Mouse (Mus musculus) forebrain, embryonic 13.5 days (tissue): ENCODE results near the gene Daxx. TPM values are rescaled to one million over a fixed set of nuclear protein-coding genes. Genes with fewer than 3 reads are reported as not detected.
"Not testable (repeated sequence)": the region's sequence is repeated elsewhere in the genome, so short reads cannot be mapped to it uniquely, and the experiment has no call there.

ENCODE experiments used
- ATAC-seq: fragments of 200-750 bp; cut with Nextera tagmentation; 2 replicates; pipeline ENCODE4 v1.8.0; 2017
- H3K27ac ChIP-seq: fragments of 300-500 bp; sonication (generic); 2 replicates; pipeline ENCODE4 v1.5.1; 2015; ENCODE audit warnings: inconsistent platforms, mild to moderate bottlenecking, moderate library complexity
- H3K27me3 ChIP-seq: fragments of 300-500 bp; sonication (generic); 2 replicates; pipeline ENCODE4 v1.6.1; 2015; ENCODE audit warnings: mild to moderate bottlenecking, inconsistent platforms
- H3K36me3 ChIP-seq: fragments of 300-500 bp; sonication (generic); 2 replicates; pipeline ENCODE4 v1.6.1; 2015; ENCODE audit warnings: mild to moderate bottlenecking, inconsistent platforms; ENCODE audit not compliant: poor library complexity, severe bottlenecking
- H3K4me1 ChIP-seq: fragments of 300-500 bp; sonication (generic); 2 replicates; pipeline ENCODE4 v1.6.1; 2015; ENCODE audit warnings: inconsistent platforms
- H3K4me2 ChIP-seq: fragments of 300-500 bp; sonication (generic); 2 replicates; pipeline ENCODE4 v1.6.1; 2015; ENCODE audit warnings: inconsistent platforms, mild to moderate bottlenecking, moderate library complexity
- H3K4me3 ChIP-seq: fragments of 300-500 bp; sonication (generic); 2 replicates; pipeline ENCODE4 v1.5.1; 2015; ENCODE audit warnings: mild to moderate bottlenecking, inconsistent platforms
- H3K9ac ChIP-seq: fragments of 300-500 bp; sonication (generic); 2 replicates; pipeline ENCODE4 v1.6.1; 2015; ENCODE audit warnings: mild to moderate bottlenecking, inconsistent platforms
- H3K9me3 ChIP-seq: fragments of 300-500 bp; sonication (generic); replicated peaks from 2 replicates; pipeline ENCODE4 v1.6.1; 2016; ENCODE audit warnings: inconsistent platforms
- WGBS: fragments of 180-500 bp; shearing (Covaris S2); methylation state at CpG from one replicate; pipeline ENCODE4 v1.1.7; 2015; 5-methylcytosine and 5-hydroxymethylcytosine counted together
- polyA plus RNA-seq: library from polyadenylated mRNA; unstranded; fragments of >200 nt; fragmentation: Nextera tagmentation; extraction: Ambion mirVana; gene quantifications from 2 replicates; pipeline ENCODE4 v1.2.1, GENCODE M21; 2015

Daxx gene
- polyA plus RNA-seq, 1 experiment from 2014 or later: 60.7 TPM

DNA sequence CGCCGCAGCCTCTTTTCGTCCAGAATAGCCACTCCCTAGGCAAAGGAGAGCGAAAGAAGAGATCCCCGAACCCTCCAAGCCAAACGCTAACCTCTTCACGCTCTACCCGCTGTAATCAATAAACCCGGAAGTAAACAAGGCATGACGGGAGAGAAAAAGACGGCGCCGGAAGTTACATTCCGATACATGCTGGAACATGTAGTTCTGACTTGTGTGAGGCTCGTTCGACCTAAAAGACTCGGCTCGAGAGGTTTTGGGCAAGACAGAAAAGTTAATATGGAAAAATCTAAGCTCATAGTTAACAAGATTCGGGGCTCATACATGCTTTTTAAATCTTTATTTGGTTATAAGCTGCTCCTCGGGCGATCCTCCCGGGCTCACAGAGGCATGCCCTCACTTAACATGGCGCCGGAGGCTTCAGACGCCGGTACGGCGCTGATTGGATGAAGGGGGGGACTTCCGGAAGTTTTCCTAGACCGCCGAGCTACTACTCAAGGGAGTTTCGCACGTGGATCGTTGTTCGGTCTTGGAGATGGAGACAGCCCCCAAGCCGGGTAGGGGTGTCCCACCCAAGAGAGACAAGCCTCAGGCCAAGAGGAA lies 31.1 kb downstream of the Daxx start, which contains the start of the genes Pfdn6 and Wdr46:
TSS of gene Pfdn6 (minus strand) at position 138 of the 600 bp plus-strand sequence.
TSS of gene Wdr46 (plus strand) at position 455 of the 600 bp plus-strand sequence.
- peaks cover 24% of the 10 kb centered on the region for H3K4me1 ChIP-seq
- H3K9me3 ChIP-seq: no peaks in the 10 kb centered on the region
- ATAC-seq: peak; percentile 93
- H3K4me3 ChIP-seq: peak within 1 kb of the TSS; percentile 77
- WGBS: under 1% methylated on average over 36 of the region's 36 CpGs
- H3K27me3 ChIP-seq: no peaks in the 10 kb centered on the region
- H3K27ac ChIP-seq: no peak within 1 kb of the TSS
- H3K36me3 ChIP-seq: peaks cover 60% of the 10 kb centered on the region
- H3K4me2 ChIP-seq: peak within 1 kb of the TSS; percentile 97
- H3K9ac ChIP-seq: peak within 1 kb of the TSS; percentile 81

DNA sequence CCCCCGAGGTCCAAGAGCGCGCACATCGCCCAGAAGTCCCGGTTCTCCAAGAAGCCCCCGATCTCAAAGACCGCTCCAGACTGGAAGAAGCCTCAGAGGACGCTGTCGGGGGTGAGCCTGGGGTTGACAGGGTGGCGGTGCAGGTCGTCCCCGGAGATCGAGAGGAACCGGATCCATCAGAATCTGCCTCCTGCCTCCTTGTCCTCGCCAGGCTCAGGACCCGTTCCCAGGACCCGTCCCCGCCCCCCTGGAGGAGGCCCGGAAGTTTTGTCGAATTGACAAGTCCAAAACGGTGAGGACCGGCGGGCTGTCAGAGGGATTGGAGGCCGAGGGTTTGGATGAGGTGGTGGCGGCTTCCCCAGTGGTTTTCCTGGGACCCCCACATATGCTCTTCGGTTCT lies 31.8 kb downstream of the Daxx start:
- WGBS: 4% methylated on average over 26 of the region's 26 CpGs
- peak; percentile 3; the same call in 1 of the 2 replicates for ATAC-seq
- H3K36me3 ChIP-seq: peaks cover 60% of the 10 kb centered on the region

GRCm38 (mm10) chr17:33941381-33941780 lies 32.2 kb downstream of the Daxx start:
- no peaks in the 10 kb centered on the region for H3K27me3 ChIP-seq
- H3K9me3 ChIP-seq: no peaks in the 10 kb centered on the region
- H3K4me1 ChIP-seq: peaks cover 24% of the 10 kb centered on the region
- peak overlapping the region; percentile 81 for H3K9ac ChIP-seq
- H3K4me3 ChIP-seq: peak overlapping the region; percentile 77
- no peak for ATAC-seq
- peaks cover 60% of the 10 kb centered on the region for H3K36me3 ChIP-seq
- peak overlapping the region; percentile 97 for H3K4me2 ChIP-seq
- H3K27ac ChIP-seq: no peak overlapping the region
- 66% methylated on average over 19 of the region's 19 CpGs for WGBS

More for the DNA sequence above, 31.8 kb downstream of the Daxx start:
- Histone ChIP-seq H3K4me1 (peaks cover 24% of the 10 kb centered on the region), H3K4me3 (peak overlapping the region; percentile 77), H3K9ac (peak overlapping the region; percentile 81), H3K27ac (no peak overlapping the region), H3K9me3 (no peaks in the 10 kb centered on the region), H3K27me3 (no peaks in the 10 kb centered on the region), H3K4me2 (peak overlapping the region; percentile 97)

GRCm38 (mm10) chr17:33943454-33943853 lies 34.2 kb downstream of the Daxx start:
- WGBS: 94% methylated on average over 15 of the region's 15 CpGs
- Histone ChIP-seq H3K4me3 (no peak overlapping the region), H3K36me3 (peaks cover 60% of the 10 kb centered on the region), H3K27ac (no peak overlapping the region), H3K27me3 (no peaks in the 10 kb centered on the region), H3K9me3 (no peaks in the 10 kb centered on the region), H3K4me2 (no peak overlapping the region), H3K9ac (no peak overlapping the region), H3K4me1 (peaks cover 24% of the 10 kb centered on the region)
- no peak for ATAC-seq

- 93% methylated on average over 10 of the region's 10 CpGs for WGBS
- no peak overlapping the region for H3K9ac ChIP-seq
- H3K27ac ChIP-seq: no peak overlapping the region
- peaks cover 31% of the 10 kb centered on the region for H3K4me1 ChIP-seq
- no peaks in the 10 kb centered on the region for H3K9me3 ChIP-seq
- peaks cover 88% of the 10 kb centered on the region for H3K36me3 ChIP-seq
- H3K27me3 ChIP-seq: no peaks in the 10 kb centered on the region
- no peak overlapping the region for H3K4me3 ChIP-seq
- no peak for ATAC-seq
- H3K4me2 ChIP-seq: no peak overlapping the region
Observed at GRCm38 (mm10) chr17:33947430-33948089, 38.3 kb downstream of the Daxx start.

- H3K36me3 ChIP-seq: peaks cover 89% of the 10 kb centered on the region
- H3K4me3 ChIP-seq: no peak overlapping the region
- H3K27ac ChIP-seq: no peak overlapping the region
- no peak for ATAC-seq
- peaks cover 38% of the 10 kb centered on the region for H3K4me1 ChIP-seq
- no peak overlapping the region for H3K4me2 ChIP-seq
- no peaks in the 10 kb centered on the region for H3K9me3 ChIP-seq
- 89% methylated on average over 22 of the region's 22 CpGs for WGBS
- H3K9ac ChIP-seq: no peak overlapping the region
- no peaks in the 10 kb centered on the region for H3K27me3 ChIP-seq
Observed at GRCm38 (mm10) chr17:33948090-33948904, 39.1 kb downstream of the Daxx start.

GRCm38 (mm10) chr17:33948905-33949537 lies 39.8 kb downstream of the Daxx start:
- ATAC-seq: no peak
- Histone ChIP-seq H3K4me2 (no peak overlapping the region), H3K9ac (no peak overlapping the region), H3K9me3 (no peaks in the 10 kb centered on the region), H3K27me3 (no peaks in the 10 kb centered on the region), H3K4me1 (peaks cover 46% of the 10 kb centered on the region), H3K4me3 (no peak overlapping the region), H3K36me3 (peaks cover 89% of the 10 kb centered on the region), H3K27ac (no peak overlapping the region)
- 92% methylated on average over 19 of the region's 19 CpGs for WGBS

DNA sequence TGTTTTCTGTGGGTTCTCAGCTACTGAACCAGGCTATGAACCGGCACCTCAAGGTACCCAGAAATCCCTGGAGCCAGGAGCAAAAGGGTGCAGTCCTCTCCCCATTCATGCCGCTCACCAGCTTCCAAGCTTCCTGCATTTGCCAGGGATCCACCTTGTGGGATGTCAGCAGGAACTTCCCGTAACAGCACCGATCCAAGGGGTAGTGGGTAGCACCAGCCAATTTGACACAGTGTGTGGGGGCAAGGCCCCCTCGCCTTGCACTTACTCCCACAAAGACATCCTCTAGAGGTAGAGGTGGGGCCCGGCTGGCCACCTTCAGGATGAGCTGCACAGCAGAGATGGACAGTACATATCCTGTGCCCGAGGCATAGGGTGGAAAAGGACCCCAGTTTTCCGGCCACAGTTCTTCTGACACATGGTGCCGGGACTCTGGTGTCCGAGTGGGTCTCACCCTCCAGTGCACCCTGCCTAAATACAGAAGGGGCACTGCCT lies 41.0 kb downstream of the Daxx start:
- H3K27me3 ChIP-seq: no peaks in the 10 kb centered on the region
- 79% methylated on average over 10 of the region's 10 CpGs for WGBS
- ATAC-seq: no peak
- no peaks in the 10 kb centered on the region for H3K9me3 ChIP-seq
- peak overlapping the region; percentile 50 for H3K4me3 ChIP-seq
- H3K4me2 ChIP-seq: peak overlapping the region; percentile 91
- H3K27ac ChIP-seq: peak overlapping the region; percentile 86; the same call in 1 of the 2 replicates
- peak overlapping the region; percentile 79 for H3K9ac ChIP-seq
- H3K36me3 ChIP-seq: peaks cover 84% of the 10 kb centered on the region
- peaks cover 54% of the 10 kb centered on the region for H3K4me1 ChIP-seq

GRCm38 (mm10) chr17:33951021-33951946 lies 42.1 kb downstream of the Daxx start, which contains the start of gene B3galt4:
Gene B3galt4, minus strand, starts transcription at chr17:33951488.
- H3K4me2 ChIP-seq: peak within 1 kb of the TSS; percentile 91

GRCm38 (mm10) chr17:33952015-33952414 lies 42.8 kb downstream of the Daxx start:
- H3K9me3 ChIP-seq, H3K27me3 ChIP-seq, ATAC-seq: not testable (repeated sequence)
- H3K4me1 ChIP-seq: peaks cover 61% of the 10 kb centered on the region
- peak overlapping the region; percentile 50; the same call in 1 of the 2 replicates for H3K4me3 ChIP-seq
- H3K36me3 ChIP-seq: peaks cover 67% of the 10 kb centered on the region
- peak overlapping the region; percentile 79; the same call in 1 of the 2 replicates for H3K9ac ChIP-seq
- WGBS: 74% methylated on average over 13 of the region's 13 CpGs
- peak overlapping the region; percentile 91 for H3K4me2 ChIP-seq
- H3K27ac ChIP-seq: peak overlapping the region; percentile 86; the same call in 1 of the 2 replicates

More at GRCm38 (mm10) chr17:33951021-33951946, 42.1 kb downstream of the Daxx start, which contains the start of gene B3galt4:
- Histone ChIP-seq H3K9ac (peak within 1 kb of the TSS; percentile 79), H3K4me3 (peak within 1 kb of the TSS; percentile 50), H3K27me3 (no peaks in the 10 kb centered on the region), H3K9me3 (no peaks in the 10 kb centered on the region), H3K27ac (peak within 1 kb of the TSS; percentile 86), H3K36me3 (peaks cover 73% of the 10 kb centered on the region), H3K4me1 (peaks cover 54% of the 10 kb centered on the region)
- 1% methylated on average over 45 of the region's 45 CpGs for WGBS
- peak; percentile 67 for ATAC-seq
